Mouse (Mus musculus) mouse trophoblast stem cell (cell line): ENCODE measurements around the gene Cst11.
"Not testable (repeated sequence)": the region's sequence is repeated elsewhere in the genome, so short reads cannot be mapped to it uniquely, and the experiment has no call there.

ENCODE experiments used
- in situ Hi-C, 2 experiments: fragments of 300-500 bp; cut with MseI, MboI; formaldehyde crosslinking; loops; 2 replicates in 1 of 2; 3 replicates in 1 of 2; pipeline ENCODE4 v1.15.1; 2025

Cst11 gene

GRCm38 (mm10) chr2:148771397-148771796 lies at the start of gene Cst11:
TSS of gene Cst11 (minus strand) at chr2:148771497.
- in situ Hi-C loops, result not testable (repeated sequence)

- in situ Hi-C loops, result no loop called here
Measured at GRCm38 (mm10) chr2:148819909-148820308, 48.6 kb upstream of the Cst11 start, which contains the start of gene Cst13. TSS of gene Cst13 (plus strand) at chr2:148820081.

- in situ Hi-C loops, result no loop called here
Measured at GRCm38 (mm10) chr2:148806696-148807095, 35.4 kb upstream of the Cst11 start.

GRCm38 (mm10) chr2:148801491-148801921 lies 30.2 kb upstream of the Cst11 start:
- in situ Hi-C loops, result no loop called here

GRCm38 (mm10) chr2:148798485-148798884 lies 27.2 kb upstream of the Cst11 start, which contains the start of gene Cst8:
TSS of gene Cst8 (plus strand) at chr2:148798785.
- in situ Hi-C loops, result no loop called here

- in situ Hi-C loops, result no loop called here
Measured at GRCm38 (mm10) chr2:148789142-148789541, 17.8 kb upstream of the Cst11 start, which contains the start of gene Cst12. TSS of gene Cst12 (plus strand) at chr2:148789361.

- in situ Hi-C loops, result no loop called here
Measured at GRCm38 (mm10) chr2:148781709-148782108, 10.4 kb upstream of the Cst11 start, which contains the start of gene 8030411F24Rik. TSS of gene 8030411F24Rik (plus strand) at chr2:148782009.

GRCm38 (mm10) chr2:148763648-148764388 lies 7.5 kb downstream of the Cst11 start:
- in situ Hi-C loops, result no loop called here

- in situ Hi-C loops, result no loop called here
Measured at GRCm38 (mm10) chr2:148754310-148754846, 16.9 kb downstream of the Cst11 start.

GRCm38 (mm10) chr2:148751893-148752813 lies 19.1 kb downstream of the Cst11 start:
- in situ Hi-C loops, result no loop called here

- in situ Hi-C loops, result no loop called here
Measured at GRCm38 (mm10) chr2:148750058-148750457, 21.2 kb downstream of the Cst11 start, which contains the start of gene Cstl1. TSS of gene Cstl1 (plus strand) at chr2:148750358.

GRCm38 (mm10) chr2:148743846-148744407 lies 27.4 kb downstream of the Cst11 start:
- in situ Hi-C loops, result no loop called here

- in situ Hi-C loops, result no loop called here
Measured at GRCm38 (mm10) chr2:148743001-148743400, 28.3 kb downstream of the Cst11 start.

- in situ Hi-C loops, result no loop called here
Measured at GRCm38 (mm10) chr2:148732327-148733000, 38.8 kb downstream of the Cst11 start, which contains the start of gene Napb. TSS of gene Napb (minus strand) at chr2:148732467.

- in situ Hi-C loops, result no loop called here
Measured at GRCm38 (mm10) chr2:148731614-148732326, 39.5 kb downstream of the Cst11 start.

- in situ Hi-C loops, result no loop called here
Measured at GRCm38 (mm10) chr2:148719271-148719995, 51.9 kb downstream of the Cst11 start.
